Mouse (Mus musculus) stomach, postnatal 0 days (tissue): ENCODE results near the gene Ankrd10. TPM values are rescaled to one million over a fixed set of nuclear protein-coding genes. Genes with fewer than 3 reads are reported as not detected.

Source experiments
- ATAC-seq: fragments of 200-750 bp; cut with Nextera tagmentation; 2 replicates; pipeline ENCODE4 v1.8.0; 2017; ENCODE audit not compliant: low FRiP score, low TSS enrichment
- DNase-seq: peaks from one replicate; pipeline ENCODE4 v3.0.0-alpha.2; 2016; ENCODE audit warnings: low spot score
- H3K27ac ChIP-seq: fragments of 300-500 bp; sonication (generic); replicated peaks from 2 replicates; pipeline ENCODE4 v1.5.1; 2014; ENCODE audit warnings: mild to moderate bottlenecking, control low read depth
- H3K27me3 ChIP-seq: fragments of 300-500 bp; sonication (generic); 2 replicates; pipeline ENCODE4 v1.6.1; 2014; ENCODE audit warnings: low read length; ENCODE audit not compliant: control insufficient read depth, insufficient read depth
- H3K36me3 ChIP-seq: fragments of 300-500 bp; sonication (generic); 2 replicates; pipeline ENCODE4 v1.6.1; 2014; ENCODE audit warnings: low read length, mixed read lengths; ENCODE audit not compliant: control insufficient read depth, insufficient read depth
- H3K4me1 ChIP-seq: fragments of 300-500 bp; sonication (generic); replicated peaks from 2 replicates; pipeline ENCODE4 v1.6.1; 2014; ENCODE audit warnings: antibody characterized with exemption; ENCODE audit not compliant: control insufficient read depth, insufficient read depth
- H3K4me2 ChIP-seq: fragments of 300-500 bp; sonication (generic); replicated peaks from 2 replicates; pipeline ENCODE4 v1.6.1; 2014; ENCODE audit warnings: low read depth, mild to moderate bottlenecking, control low read depth, moderate library complexity
- H3K4me3 ChIP-seq: fragments of 300-500 bp; sonication (generic); 2 replicates; pipeline ENCODE4 v1.5.1; 2014; ENCODE audit warnings: low read depth, low read length, control low read depth
- H3K9ac ChIP-seq: fragments of 300-500 bp; sonication (generic); 2 replicates; pipeline ENCODE4 v1.6.1; 2014; ENCODE audit warnings: mild to moderate bottlenecking, low read length, control low read depth, mixed read lengths
- H3K9me3 ChIP-seq: fragments of 300-500 bp; sonication (generic); 2 replicates; pipeline ENCODE4 v1.6.1; 2016; ENCODE audit warnings: low read length; ENCODE audit not compliant: control insufficient read depth
- CTCF ChIP-seq: IDR thresholded peaks from 2 replicates; pipeline ENCODE4 v1.5.1; 2016; ENCODE audit warnings: antibody characterized with exemption, low read depth, mild to moderate bottlenecking, moderate library complexity
- EP300 ChIP-seq: optimal IDR thresholded peaks from 2 replicates; pipeline ENCODE3; 2016; ENCODE audit warnings: antibody characterized with exemption
- WGBS: fragments of 180-500 bp; shearing (Covaris S2); extraction: QIAGEN DNeasy Blood & Tissue Kit; methylation state at CpG from one replicate; pipeline ENCODE4 v1.1.7; 2014; 5-methylcytosine and 5-hydroxymethylcytosine counted together
- polyA plus RNA-seq: library from polyadenylated mRNA; unstranded; fragments of >200 nt; fragmentation: Nextera tagmentation; extraction: Ambion mirVana; gene quantifications from 2 replicates; pipeline ENCODE4 v1.2.1, GENCODE M21; 2015

Ankrd10 gene
- polyA plus RNA-seq, 1 experiment from 2014 or later, result 27.9 TPM

DNA sequence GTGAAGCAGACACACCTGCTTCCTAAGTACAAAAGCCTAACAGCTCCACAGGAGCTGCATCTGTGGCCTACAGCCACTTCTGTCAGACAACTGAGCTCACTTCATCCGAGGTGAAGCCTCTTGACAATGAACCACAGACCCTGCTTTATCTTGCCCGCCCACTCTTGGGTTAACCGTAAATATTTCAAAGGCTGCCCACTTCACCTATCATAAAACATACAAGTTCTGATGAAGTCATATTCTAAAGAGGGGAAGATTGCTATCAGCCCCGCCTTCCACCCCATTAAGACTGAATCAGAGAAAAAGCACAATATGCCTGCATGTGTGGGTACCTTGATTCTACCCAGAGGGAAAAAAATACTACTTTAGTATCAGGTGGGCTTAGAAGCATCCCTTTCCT lies 10.5 kb downstream of the Ankrd10 start:
- Histone ChIP-seq H3K4me3 (no peak overlapping the region), H3K27ac (no peak overlapping the region), H3K36me3 (peaks cover 9% of the 10 kb centered on the region), H3K9me3 (no peaks in the 10 kb centered on the region), H3K4me2 (no peak overlapping the region), H3K4me1 (no peaks in the 10 kb centered on the region), H3K27me3 (no peaks in the 10 kb centered on the region), H3K9ac (no peak overlapping the region)
- no peak for TF ChIP-seq CTCF
- no peak for TF ChIP-seq EP300
- ATAC-seq (no peak), DNase-seq (no peak)
- WGBS, result 64% methylated on average over 4 of the region's 4 CpGs

DNA sequence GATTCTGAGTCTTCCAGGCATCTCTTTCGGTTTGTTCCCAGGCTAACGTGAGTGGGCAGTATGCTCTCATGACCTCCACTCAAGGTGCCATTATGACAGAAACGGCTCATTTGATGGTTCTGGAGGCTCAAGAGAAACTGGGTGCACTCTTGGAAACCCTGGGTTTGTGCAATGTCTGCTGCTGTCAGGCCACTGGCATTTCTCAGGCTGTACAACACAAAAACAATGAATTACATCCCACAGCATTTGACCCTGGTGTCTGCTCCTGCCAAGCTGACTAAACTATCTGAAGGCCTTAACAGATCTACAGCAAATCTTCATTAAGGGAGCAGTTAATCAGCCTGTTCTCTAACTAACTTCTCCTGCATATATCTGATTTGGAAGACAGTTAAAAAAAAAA lies 16.5 kb downstream of the Ankrd10 start:
- no peak overlapping the region for H3K4me2 ChIP-seq
- peaks cover 18% of the 10 kb centered on the region for H3K36me3 ChIP-seq
- TF ChIP-seq EP300, result no peak
- no peak for TF ChIP-seq CTCF
- no peak overlapping the region for H3K4me3 ChIP-seq
- DNase-seq (no peak), ATAC-seq (no peak)
- no peaks in the 10 kb centered on the region for H3K9me3 ChIP-seq
- no peaks in the 10 kb centered on the region for H3K27me3 ChIP-seq
- no peaks in the 10 kb centered on the region for H3K4me1 ChIP-seq
- WGBS, result 88% methylated on average over 3 of the region's 3 CpGs
- no peak overlapping the region for H3K27ac ChIP-seq
- H3K9ac ChIP-seq, result no peak overlapping the region

DNA sequence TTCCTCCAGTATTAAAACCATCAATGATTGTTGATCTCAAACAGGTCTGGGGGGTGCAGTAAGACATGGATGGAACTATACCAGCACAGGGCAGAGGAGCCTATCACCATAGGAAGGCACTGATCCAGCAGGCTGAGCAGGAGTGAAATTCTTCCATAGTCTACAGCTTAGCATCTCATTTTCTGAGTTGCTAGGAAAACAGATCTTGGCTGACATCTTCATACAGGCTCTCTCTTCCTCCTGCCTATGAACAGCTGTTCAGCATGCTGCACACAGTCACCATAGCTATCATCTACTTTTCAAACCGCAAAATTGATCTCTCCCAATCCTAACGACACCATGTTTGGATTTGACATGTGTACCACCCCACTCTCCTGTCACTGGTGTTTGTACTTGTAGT lies 17.5 kb downstream of the Ankrd10 start:
- no peak overlapping the region for H3K27ac ChIP-seq
- peaks cover 18% of the 10 kb centered on the region for H3K36me3 ChIP-seq
- WGBS, result 71% methylated on average over 2 of the region's 2 CpGs
- DNase-seq (no peak), ATAC-seq (no peak)
- H3K4me2 ChIP-seq, result no peak overlapping the region
- no peaks in the 10 kb centered on the region for H3K27me3 ChIP-seq
- no peak overlapping the region for H3K9ac ChIP-seq
- no peaks in the 10 kb centered on the region for H3K9me3 ChIP-seq
- TF ChIP-seq CTCF (no peak), EP300 (no peak)
- no peaks in the 10 kb centered on the region for H3K4me1 ChIP-seq
- H3K4me3 ChIP-seq, result no peak overlapping the region

DNA sequence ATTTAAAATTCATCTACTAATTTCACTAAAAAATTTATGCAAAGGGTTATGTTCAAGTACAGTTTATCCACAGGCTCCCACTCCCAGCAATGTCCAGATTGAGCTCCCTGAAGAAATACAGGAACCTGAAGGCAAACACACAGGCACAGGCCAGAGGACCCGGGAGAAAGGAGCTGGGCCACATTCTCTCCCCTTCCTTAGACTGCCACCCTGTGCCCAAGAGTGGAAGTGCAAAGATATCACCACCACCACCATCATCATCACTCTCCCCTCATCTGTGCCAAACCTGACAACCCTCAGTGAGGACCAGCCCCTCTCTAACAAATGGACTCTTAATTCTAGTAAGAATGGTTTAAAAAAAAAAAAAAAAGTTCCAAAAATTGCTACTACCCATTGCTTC lies 19.3 kb downstream of the Ankrd10 start:
- DNase-seq (peak; percentile 60), ATAC-seq (no peak)
- no peaks in the 10 kb centered on the region for H3K9me3 ChIP-seq
- H3K27me3 ChIP-seq, result no peaks in the 10 kb centered on the region
- TF ChIP-seq EP300 (no peak), CTCF (peak; percentile 88)
- no peak overlapping the region for H3K4me3 ChIP-seq
- no peak overlapping the region for H3K4me2 ChIP-seq
- no peak overlapping the region for H3K27ac ChIP-seq
- no peaks in the 10 kb centered on the region for H3K4me1 ChIP-seq
- no peak overlapping the region for H3K9ac ChIP-seq
- H3K36me3 ChIP-seq, result peaks cover 31% of the 10 kb centered on the region
- 7% methylated on average over 1 of the region's 1 CpGs for WGBS

DNA sequence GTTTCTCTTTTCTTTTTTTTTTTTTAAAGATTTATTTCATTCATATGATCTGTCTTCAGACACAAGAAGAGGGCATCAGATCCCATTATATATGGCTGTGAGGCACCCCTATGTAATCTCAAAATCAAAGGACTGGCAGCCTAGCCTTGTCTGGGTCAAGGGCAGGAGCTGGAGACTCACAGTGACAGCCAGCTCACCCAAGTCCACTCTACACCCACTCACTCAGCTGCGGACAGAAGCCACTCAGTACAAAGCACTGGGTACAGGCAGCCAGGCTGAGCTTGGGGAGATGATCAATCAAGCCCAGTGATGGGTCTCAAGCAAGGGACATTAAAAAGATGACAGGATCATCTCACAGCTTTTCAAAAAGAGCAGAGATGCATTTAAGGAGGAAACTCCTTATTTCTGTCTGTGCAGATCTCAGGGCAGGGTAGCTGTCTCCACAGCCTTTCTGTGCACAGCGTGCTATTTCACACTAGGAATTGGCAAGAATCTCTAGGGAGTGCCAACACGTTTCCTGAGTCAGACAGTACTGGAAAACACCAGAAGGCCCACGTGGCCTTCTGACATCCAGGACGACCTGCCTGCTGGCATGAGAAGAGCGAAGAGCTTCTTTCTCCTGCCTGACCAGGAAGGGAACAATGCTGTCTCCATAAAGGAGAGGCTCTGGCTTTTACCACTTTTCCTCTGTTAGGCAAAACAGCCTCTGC lies 21.3 kb downstream of the Ankrd10 start:
- H3K4me1 ChIP-seq, result no peaks in the 10 kb centered on the region
- no peak for DNase-seq
- H3K36me3 ChIP-seq, result peaks cover 29% of the 10 kb centered on the region
- H3K4me2 ChIP-seq, result no peak overlapping the region
- no peak overlapping the region for H3K27ac ChIP-seq
- H3K9me3 ChIP-seq, result no peaks in the 10 kb centered on the region
- no peak overlapping the region for H3K4me3 ChIP-seq
- no peak for TF ChIP-seq EP300
- no peak for TF ChIP-seq CTCF
- WGBS, result 79% methylated on average over 6 of the region's 6 CpGs
- no peak for ATAC-seq
- H3K27me3 ChIP-seq, result no peaks in the 10 kb centered on the region
- H3K9ac ChIP-seq, result no peak overlapping the region

DNA sequence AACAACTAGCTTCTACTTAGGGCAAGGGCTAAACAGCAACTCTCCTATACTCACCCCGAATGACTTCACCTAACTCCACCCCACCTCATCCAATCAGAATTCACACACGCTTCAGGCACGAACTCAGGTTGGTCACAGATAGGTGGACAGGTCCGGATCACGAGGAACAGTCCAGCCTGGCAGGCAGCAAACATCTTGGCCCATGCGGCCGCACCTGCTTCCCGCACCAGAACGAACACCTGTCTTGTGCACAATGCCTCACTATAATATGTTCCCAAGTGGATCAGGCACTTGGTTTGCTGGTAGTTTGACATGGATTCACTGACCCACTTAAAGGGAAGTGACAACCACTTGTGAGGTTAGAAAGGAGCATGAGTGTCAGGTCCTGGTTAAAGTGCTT lies 26.7 kb downstream of the Ankrd10 start:
- Histone ChIP-seq H3K36me3 (peaks cover 16% of the 10 kb centered on the region), H3K4me1 (no peaks in the 10 kb centered on the region), H3K4me2 (no peak overlapping the region), H3K4me3 (no peak overlapping the region), H3K27ac (no peak overlapping the region), H3K9ac (no peak overlapping the region), H3K9me3 (no peaks in the 10 kb centered on the region), H3K27me3 (no peaks in the 10 kb centered on the region)
- ATAC-seq (no peak), DNase-seq (no peak)
- WGBS, result 97% methylated on average over 9 of the region's 9 CpGs
- TF ChIP-seq CTCF (no peak), EP300 (no peak)
